Mouse (Mus musculus) megakaryocyte-erythroid progenitor cell, adult 5-6 weeks (primary cell): Measurements from ENCODE around the gene Sh3rf3. TPM values are rescaled to one million over a fixed set of nuclear protein-coding genes. Genes with fewer than 3 reads are reported as not detected.
A peak's percentile ranks its signal among the peaks of the same experiment; 100 is the strongest.

Source experiments
- ATAC-seq: replicated peaks from 2 replicates; pipeline ENCODE4 v1.8.0; 2016; ENCODE audit warnings: mild to moderate bottlenecking, inconsistent platforms; ENCODE audit not compliant: severe bottlenecking, poor library complexity, low FRiP score, low TSS enrichment
- total RNA-seq, 2 experiments: library from RNA; stranded (forward) in 1 of 2; stranded (reverse) in 1 of 2; fragments of 200-1000, 215-1000 nt in 1 of 2; fragments of >200 nt in 1 of 2; fragmentation: Nextera tagmentation in 1 of 2; gene quantifications; 2 replicates each; pipeline ENCODE4 v1.2.3; 2014 to 2017

The Sh3rf3 gene
- total RNA-seq, 2 experiments from 2014 or later: not detected

- peak; percentile 82 for ATAC-seq
These were observed 318.9 kb downstream of the Sh3rf3 start for GRCm38 (mm10) chr10:59131926-59132628.

- ATAC-seq: no peak
These were observed 320.4 kb downstream of the Sh3rf3 start for GRCm38 (mm10) chr10:59133478-59134009.

GRCm38 (mm10) chr10:59149956-59150383, 336.8 kb downstream of the Sh3rf3 start:
- ATAC-seq: peak; percentile 93

- no peak for ATAC-seq
These were observed 337.9 kb downstream of the Sh3rf3 start for GRCm38 (mm10) chr10:59150938-59151657.

- no peak for ATAC-seq
These were observed 339.5 kb downstream of the Sh3rf3 start for GRCm38 (mm10) chr10:59152544-59153081.

GRCm38 (mm10) chr10:59158627-59159026, 345.5 kb downstream of the Sh3rf3 start:
- ATAC-seq: 0 out of 2 replicates have a peak, but pooled peaks have one; percentile 29

GRCm38 (mm10) chr10:59162185-59162897, 349.2 kb downstream of the Sh3rf3 start:
- ATAC-seq: peak; percentile 95

- ATAC-seq: peak; percentile 68
These were observed 353.2 kb downstream of the Sh3rf3 start for GRCm38 (mm10) chr10:59166104-59166944.

- ATAC-seq: peak; percentile 64
These were observed 357.9 kb downstream of the Sh3rf3 start for GRCm38 (mm10) chr10:59171042-59171441.

GRCm38 (mm10) chr10:59172539-59172938, 359.4 kb downstream of the Sh3rf3 start:
- no peak for ATAC-seq

GRCm38 (mm10) chr10:59179620-59180019, 366.5 kb downstream of the Sh3rf3 start:
- no peak for ATAC-seq

GRCm38 (mm10) chr10:59182306-59182705, 369.1 kb downstream of the Sh3rf3 start:
- no peak for ATAC-seq

Other genes starting within 250 kb of the Sh3rf3 start
- gene Edar, start 137.7 kb upstream of the Sh3rf3 start, total RNA-seq (2014; fragmentation: Nextera tagmentation): not detected in 2 replicates
- gene Edar, start 137.7 kb upstream of the Sh3rf3 start, total RNA-seq (2017): not detected in 2 replicates
- gene Gm17542, start 95.1 kb upstream of the Sh3rf3 start, total RNA-seq (2014; fragmentation: Nextera tagmentation): not detected in 2 replicates
- not detected in 2 replicates for gene Gm17542, start 95.1 kb upstream of the Sh3rf3 start, total RNA-seq (2017)